Mouse (Mus musculus): ENCODE measurements around the gene Fpr1. TPM values are rescaled to one million over a fixed set of nuclear protein-coding genes. Genes with fewer than 3 reads are reported as not detected.
A peak's percentile ranks its signal among the peaks of the same experiment; 100 is the strongest.
"Not testable (repeated sequence)": the region's sequence is repeated elsewhere in the genome, so short reads cannot be mapped to it uniquely, and the experiment has no call there.

The Fpr1 gene
- polyA plus RNA-seq, 1 experiment from 2014 or later, result 0.30 TPM

- 85% methylated on average over 3 of the region's 3 CpGs for WGBS
- not testable (repeated sequence) for ATAC-seq (ENCODE audit: insufficient number of reproducible peaks, insufficient read depth, low FRiP score, low read depth)
These were observed 39.1 kb downstream of the Fpr1 start for GRCm38 (mm10) chr17:17844606-17845005.

GRCm38 (mm10) chr17:17843534-17844261 is 40.0 kb downstream of the Fpr1 start:
- WGBS, result 73% methylated on average over 27 of the region's 27 CpGs
- H3K4me1 ChIP-seq (ENCODE audit: control insufficient read depth, insufficient read depth, low read length), result no peaks in the 10 kb centered on the region
- no peak overlapping the region for H3K27ac ChIP-seq (ENCODE audit: low read length)
- no peaks in the 10 kb centered on the region for H3K27me3 ChIP-seq (ENCODE audit: control insufficient read depth, insufficient read depth, low read length)
- no peak overlapping the region for H3K9ac ChIP-seq (replicated peaks; ENCODE audit: low read depth, low read length)
- H3K4me2 ChIP-seq (replicated peaks; ENCODE audit: low read depth, low read length), result no peak overlapping the region
- ATAC-seq (ENCODE audit: insufficient number of reproducible peaks, insufficient read depth, low FRiP score, low read depth), result no peak
- peaks cover 27% of the 10 kb centered on the region for H3K36me3 ChIP-seq (ENCODE audit: control insufficient read depth, insufficient read depth, low read length)
- H3K9me3 ChIP-seq (ENCODE audit: control insufficient read depth, low read depth, low read length), result no peaks in the 10 kb centered on the region
- H3K4me3 ChIP-seq (ENCODE audit: low read depth, low read length), result no peak overlapping the region

More at GRCm38 (mm10) chr17:17844606-17845005, 39.1 kb downstream of the Fpr1 start:
- H3K4me1 ChIP-seq (ENCODE audit: control insufficient read depth, insufficient read depth, low read length); H3K27me3 ChIP-seq (ENCODE audit: control insufficient read depth, insufficient read depth, low read length); H3K9me3 ChIP-seq (ENCODE audit: control insufficient read depth, low read depth, low read length); H3K9ac ChIP-seq (replicated peaks; ENCODE audit: low read depth, low read length); H3K4me3 ChIP-seq (ENCODE audit: low read depth, low read length); H3K4me2 ChIP-seq (replicated peaks; ENCODE audit: low read depth, low read length); H3K27ac ChIP-seq (ENCODE audit: low read length): not testable (repeated sequence)
- peaks cover 23% of the 10 kb centered on the region for H3K36me3 ChIP-seq (ENCODE audit: control insufficient read depth, insufficient read depth, low read length)

DNA sequence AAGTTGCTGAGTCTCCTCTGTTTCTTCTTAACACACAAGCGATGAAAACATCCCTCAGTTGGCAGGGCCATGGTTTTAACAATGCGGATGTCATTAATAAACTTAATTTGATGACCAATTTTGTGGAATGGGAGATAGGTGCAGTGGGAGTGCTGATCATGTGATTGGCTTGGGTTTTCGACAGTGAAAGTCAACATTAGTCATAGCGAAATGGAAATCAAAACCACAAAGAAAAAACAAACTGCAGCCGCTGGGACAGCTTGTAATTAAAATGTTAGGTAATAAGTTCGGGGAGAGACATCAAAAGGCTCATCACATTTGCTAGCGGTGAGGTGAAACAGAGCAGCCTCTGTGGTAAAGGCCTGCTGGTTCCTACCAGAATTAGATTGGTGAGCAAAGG is 42.9 kb downstream of the Fpr1 start:
- Histone ChIP-seq H3K27ac (ENCODE audit: low read length) (no peak overlapping the region), H3K4me1 (ENCODE audit: control insufficient read depth, insufficient read depth, low read length) (peaks cover 17% of the 10 kb centered on the region), H3K9ac (replicated peaks; ENCODE audit: low read depth, low read length) (no peak overlapping the region), H3K9me3 (ENCODE audit: control insufficient read depth, low read depth, low read length) (no peaks in the 10 kb centered on the region), H3K4me3 (ENCODE audit: low read depth, low read length) (no peak overlapping the region), H3K27me3 (ENCODE audit: control insufficient read depth, insufficient read depth, low read length) (no peaks in the 10 kb centered on the region), H3K36me3 (ENCODE audit: control insufficient read depth, insufficient read depth, low read length) (peaks cover 30% of the 10 kb centered on the region), H3K4me2 (replicated peaks; ENCODE audit: low read depth, low read length) (no peak overlapping the region)
- no peak for ATAC-seq (ENCODE audit: insufficient number of reproducible peaks, insufficient read depth, low FRiP score, low read depth)
- 89% methylated on average over 7 of the region's 7 CpGs for WGBS

DNA sequence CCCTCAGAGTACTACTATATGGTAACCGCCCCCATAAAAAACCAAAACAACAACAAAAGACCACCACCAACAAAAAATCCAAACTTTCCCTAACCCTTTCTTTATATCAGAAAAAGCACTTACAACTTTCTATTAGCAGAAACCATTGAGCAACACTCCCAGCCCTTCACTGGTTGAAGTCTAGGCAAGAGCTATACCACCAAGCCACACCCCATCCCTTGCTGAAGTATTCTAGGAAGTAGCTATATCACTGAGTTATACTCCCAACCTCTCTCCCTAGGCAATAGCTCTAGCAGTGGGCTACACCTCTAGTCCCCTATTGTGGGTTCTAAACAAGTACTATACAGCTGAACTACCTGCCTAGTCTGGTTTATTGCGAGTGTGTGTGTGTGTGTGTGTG is 44.5 kb downstream of the Fpr1 start:
- no peak for ATAC-seq (ENCODE audit: insufficient number of reproducible peaks, insufficient read depth, low FRiP score, low read depth)
- peaks cover 30% of the 10 kb centered on the region for H3K36me3 ChIP-seq (ENCODE audit: control insufficient read depth, insufficient read depth, low read length)

DNA sequence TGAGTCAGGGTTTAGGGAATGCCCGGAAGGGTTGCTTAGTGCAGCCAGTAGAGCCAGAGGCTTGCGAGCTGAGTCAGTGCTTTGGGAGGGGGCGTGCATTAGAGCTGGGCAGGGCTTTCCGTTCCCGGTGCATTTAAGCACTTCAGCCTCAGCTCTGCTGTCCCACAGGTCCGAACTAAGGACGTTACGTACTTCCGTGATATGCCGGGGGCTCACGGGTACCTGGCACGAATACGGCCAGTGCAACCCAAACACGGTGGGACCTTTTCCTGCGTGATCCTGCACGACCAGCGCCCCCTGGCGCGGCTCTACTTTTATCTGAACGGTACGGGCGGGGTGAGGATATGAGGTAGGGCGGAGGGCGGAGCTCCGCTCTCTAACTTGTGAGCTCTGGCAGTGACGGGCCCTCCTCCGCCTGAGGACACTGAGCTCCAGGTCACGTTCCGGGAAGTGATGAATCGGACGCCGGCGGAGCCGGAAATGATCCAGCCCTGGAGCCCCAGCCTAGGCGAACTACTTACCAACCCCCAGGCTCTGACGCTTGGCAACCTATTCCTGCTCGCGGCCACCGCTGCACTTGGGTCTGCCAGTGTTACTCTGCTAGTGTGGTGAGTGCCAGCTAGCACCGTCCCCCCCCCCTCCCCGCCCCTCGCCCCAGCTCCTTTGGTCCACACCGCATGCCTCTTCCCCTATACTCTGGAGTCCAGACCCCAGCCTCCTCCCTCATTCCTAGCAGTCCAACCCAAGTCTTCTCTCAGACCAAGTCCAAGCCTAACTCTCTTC is 45.6 kb downstream of the Fpr1 start:
- H3K4me2 ChIP-seq (replicated peaks; ENCODE audit: low read depth, low read length), result peak overlapping the region; percentile 55
- H3K27me3 ChIP-seq (ENCODE audit: control insufficient read depth, insufficient read depth, low read length), result no peaks in the 10 kb centered on the region
- H3K4me1 ChIP-seq (ENCODE audit: control insufficient read depth, insufficient read depth, low read length), result peaks cover 37% of the 10 kb centered on the region
- ATAC-seq (ENCODE audit: insufficient number of reproducible peaks, insufficient read depth, low FRiP score, low read depth), result peak; percentile 97
- peak overlapping the region; percentile 82 for H3K27ac ChIP-seq (ENCODE audit: low read length)
- H3K9ac ChIP-seq (replicated peaks; ENCODE audit: low read depth, low read length), result peak overlapping the region; percentile 38; the same call in 1 of the 2 replicates
- no peaks in the 10 kb centered on the region for H3K9me3 ChIP-seq (ENCODE audit: control insufficient read depth, low read depth, low read length)
- H3K36me3 ChIP-seq (ENCODE audit: control insufficient read depth, insufficient read depth, low read length), result peaks cover 39% of the 10 kb centered on the region
- H3K4me3 ChIP-seq (ENCODE audit: low read depth, low read length), result peak overlapping the region; percentile 32
- WGBS, result under 1% methylated on average over 42 of the region's 43 CpGs

More for the DNA sequence above, 44.5 kb downstream of the Fpr1 start:
- no peaks in the 10 kb centered on the region for H3K9me3 ChIP-seq (ENCODE audit: control insufficient read depth, low read depth, low read length)
- H3K27me3 ChIP-seq (ENCODE audit: control insufficient read depth, insufficient read depth, low read length), result no peaks in the 10 kb centered on the region
- 84% methylated on average over 2 of the region's 2 CpGs for WGBS
- no peak overlapping the region for H3K4me3 ChIP-seq (ENCODE audit: low read depth, low read length)
- H3K4me1 ChIP-seq (ENCODE audit: control insufficient read depth, insufficient read depth, low read length), result peaks cover 25% of the 10 kb centered on the region
- no peak overlapping the region for H3K9ac ChIP-seq (replicated peaks; ENCODE audit: low read depth, low read length)
- H3K27ac ChIP-seq (ENCODE audit: low read length), result no peak overlapping the region
- H3K4me2 ChIP-seq (replicated peaks; ENCODE audit: low read depth, low read length), result no peak overlapping the region

DNA sequence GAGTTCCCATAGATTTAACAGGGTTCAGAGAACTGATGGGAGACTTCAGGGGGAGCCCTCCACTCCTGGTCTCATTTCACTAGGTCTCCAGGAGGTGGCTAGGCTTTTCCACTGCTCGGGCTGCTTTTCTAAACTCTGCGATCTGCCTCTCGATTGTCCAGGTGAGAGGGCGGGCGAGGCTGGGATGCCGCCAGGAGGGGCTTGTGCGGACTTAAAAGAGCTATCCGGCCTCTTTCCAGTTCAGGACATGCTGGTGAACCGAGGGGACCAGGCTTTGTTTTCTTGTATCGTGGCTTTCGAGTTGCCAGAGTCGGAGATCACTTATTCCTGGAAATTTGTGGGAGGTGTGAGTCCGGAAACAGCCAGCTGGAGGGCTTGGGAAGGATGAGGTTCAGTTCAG is 46.3 kb downstream of the Fpr1 start:
- peaks cover 40% of the 10 kb centered on the region for H3K4me1 ChIP-seq (ENCODE audit: control insufficient read depth, insufficient read depth, low read length)
- 6% methylated on average over 13 of the region's 13 CpGs for WGBS
- peaks cover 42% of the 10 kb centered on the region for H3K36me3 ChIP-seq (ENCODE audit: control insufficient read depth, insufficient read depth, low read length)
- H3K4me3 ChIP-seq (ENCODE audit: low read depth, low read length), result peak overlapping the region; percentile 32
- H3K9ac ChIP-seq (replicated peaks; ENCODE audit: low read depth, low read length), result peak overlapping the region; percentile 25; the same call in 1 of the 2 replicates
- peak overlapping the region; percentile 55 for H3K4me2 ChIP-seq (replicated peaks; ENCODE audit: low read depth, low read length)
- peak overlapping the region; percentile 82 for H3K27ac ChIP-seq (ENCODE audit: low read length)
- H3K9me3 ChIP-seq (ENCODE audit: control insufficient read depth, low read depth, low read length), result no peaks in the 10 kb centered on the region
- H3K27me3 ChIP-seq (ENCODE audit: control insufficient read depth, insufficient read depth, low read length), result no peaks in the 10 kb centered on the region
- ATAC-seq (ENCODE audit: insufficient number of reproducible peaks, insufficient read depth, low FRiP score, low read depth), result no peak

- Histone ChIP-seq H3K36me3 (ENCODE audit: control insufficient read depth, insufficient read depth, low read length) (peaks cover 47% of the 10 kb centered on the region), H3K9me3 (ENCODE audit: control insufficient read depth, low read depth, low read length) (no peaks in the 10 kb centered on the region), H3K27me3 (ENCODE audit: control insufficient read depth, insufficient read depth, low read length) (no peaks in the 10 kb centered on the region), H3K4me1 (ENCODE audit: control insufficient read depth, insufficient read depth, low read length) (peaks cover 49% of the 10 kb centered on the region), H3K4me2 (replicated peaks; ENCODE audit: low read depth, low read length) (no peak overlapping the region), H3K9ac (replicated peaks; ENCODE audit: low read depth, low read length) (no peak overlapping the region), H3K27ac (ENCODE audit: low read length) (no peak overlapping the region), H3K4me3 (ENCODE audit: low read depth, low read length) (no peak overlapping the region)
- 77% methylated on average over 5 of the region's 5 CpGs for WGBS
- no peak for ATAC-seq (ENCODE audit: insufficient number of reproducible peaks, insufficient read depth, low FRiP score, low read depth)
These were observed 47.6 kb downstream of the Fpr1 start for GRCm38 (mm10) chr17:17836101-17836500.

DNA sequence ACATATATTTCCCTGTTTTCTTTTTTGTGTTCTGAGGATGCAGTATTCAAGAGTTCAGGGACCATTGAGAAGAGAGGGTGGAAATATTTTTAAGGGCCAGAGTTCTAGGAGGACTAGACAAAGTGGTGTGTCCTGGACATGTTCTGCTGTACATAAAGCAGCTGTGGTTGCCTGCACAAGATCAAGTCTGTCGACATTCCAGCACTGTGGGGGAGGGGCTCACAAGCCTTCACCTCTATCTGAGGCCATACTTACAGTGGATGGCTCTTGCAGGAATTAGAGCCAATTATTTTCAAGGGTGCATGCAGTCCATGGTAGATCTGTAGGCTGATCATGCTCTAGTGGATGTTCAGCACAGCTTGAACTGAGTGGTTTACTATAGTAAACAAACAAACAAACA is 48.8 kb downstream of the Fpr1 start:
- peaks cover 40% of the 10 kb centered on the region for H3K36me3 ChIP-seq (ENCODE audit: control insufficient read depth, insufficient read depth, low read length)
- H3K27ac ChIP-seq (ENCODE audit: low read length), result peak overlapping the region; percentile 27; the same call in 1 of the 2 replicates
- no peak for ATAC-seq (ENCODE audit: insufficient number of reproducible peaks, insufficient read depth, low FRiP score, low read depth)
- H3K27me3 ChIP-seq (ENCODE audit: control insufficient read depth, insufficient read depth, low read length), result no peaks in the 10 kb centered on the region
- H3K4me2 ChIP-seq (replicated peaks; ENCODE audit: low read depth, low read length), result peak overlapping the region; percentile 3; the same call in 1 of the 2 replicates
- WGBS, result 0% methylated on average over 1 of the region's 1 CpGs
- H3K9ac ChIP-seq (replicated peaks; ENCODE audit: low read depth, low read length), result no peak overlapping the region
- no peak overlapping the region for H3K4me3 ChIP-seq (ENCODE audit: low read depth, low read length)
- H3K9me3 ChIP-seq (ENCODE audit: control insufficient read depth, low read depth, low read length), result no peaks in the 10 kb centered on the region
- H3K4me1 ChIP-seq (ENCODE audit: control insufficient read depth, insufficient read depth, low read length), result peaks cover 60% of the 10 kb centered on the region

All from stomach, embryonic 14.5 days (tissue).